Mouse (Mus musculus): ENCODE results near the gene Txk.

- no peak for TF ChIP-seq CTCF (IDR thresholded peaks at IDR 0.05; ENCODE audit: insufficient read depth, low read depth, low read length)
- TF ChIP-seq POLR2A (IDR thresholded peaks at IDR 0.05; ENCODE audit: insufficient read depth, low read depth, low read length) = no peak
These were observed at the start of gene Txk for GRCm38 (mm10) chr5:72752585-72752984.

All from olfactory bulb, adult 2 months (tissue).